Mouse (Mus musculus) intestine, embryonic 14.5 days (tissue): ENCODE results near the gene Slc30a1. TPM values are rescaled to one million over a fixed set of nuclear protein-coding genes. Genes with fewer than 3 reads are reported as not detected.

Source experiments
- ATAC-seq: fragments of 200-750 bp; cut with Nextera tagmentation; replicated peaks from 2 replicates; pipeline ENCODE4 v1.8.0; 2017; ENCODE audit warnings: low read depth, moderate number of reproducible peaks, moderate TSS enrichment, moderate library complexity; ENCODE audit not compliant: low FRiP score, low TSS enrichment
- DNase-seq: peaks from one replicate; pipeline ENCODE4 v3.0.0-alpha.2; 2018; ENCODE audit warnings: low spot score
- H3K27ac ChIP-seq: fragments of 300-500 bp; sonication (generic); 2 replicates; pipeline ENCODE4 v1.5.1; 2014; ENCODE audit warnings: low read depth, mild to moderate bottlenecking, control low read depth
- H3K27me3 ChIP-seq: fragments of 300-500 bp; sonication (generic); replicated peaks from 2 replicates; pipeline ENCODE4 v1.6.1; 2014; ENCODE audit warnings: low read length, control low read depth; ENCODE audit not compliant: control insufficient read depth, insufficient read depth
- H3K36me3 ChIP-seq: fragments of 300-500 bp; sonication (generic); 2 replicates; pipeline ENCODE4 v1.6.1; 2014; ENCODE audit warnings: low read length, control low read depth; ENCODE audit not compliant: control insufficient read depth, insufficient read depth
- H3K4me1 ChIP-seq: fragments of 300-500 bp; sonication (generic); replicated peaks from 2 replicates; pipeline ENCODE4 v1.6.1; 2014; ENCODE audit warnings: low read length, control low read depth, mixed read lengths; ENCODE audit not compliant: control insufficient read depth, insufficient read depth
- H3K4me2 ChIP-seq: fragments of 300-500 bp; sonication (generic); 2 replicates; pipeline ENCODE4 v1.6.1; 2014; ENCODE audit warnings: low read length
- H3K4me3 ChIP-seq: fragments of 300-500 bp; sonication (generic); 2 replicates; pipeline ENCODE4 v1.5.1; 2014; ENCODE audit warnings: low read depth, low read length, control low read depth, mixed read lengths
- H3K9ac ChIP-seq: fragments of 300-500 bp; sonication (generic); 2 replicates; pipeline ENCODE4 v1.6.1; 2014; ENCODE audit warnings: mild to moderate bottlenecking, low read length
- H3K9me3 ChIP-seq: fragments of 300-500 bp; sonication (generic); 2 replicates; pipeline ENCODE4 v1.6.1; 2016; ENCODE audit warnings: low read length, control low read depth; ENCODE audit not compliant: control insufficient read depth
- WGBS: fragments of 180-500 bp; shearing (Covaris S2); extraction: QIAGEN DNeasy Blood & Tissue Kit; methylation state at CpG from one replicate; pipeline ENCODE4 v1.1.7; 2014; 5-methylcytosine and 5-hydroxymethylcytosine counted together
- polyA plus RNA-seq: library from polyadenylated mRNA; unstranded; fragments of >200 nt; fragmentation: Nextera tagmentation; extraction: Ambion mirVana; gene quantifications from 2 replicates; pipeline ENCODE4 v1.2.1, GENCODE M21; 2014

Slc30a1 gene
- polyA plus RNA-seq, 1 experiment from 2014 or later: 2.0 TPM

DNA sequence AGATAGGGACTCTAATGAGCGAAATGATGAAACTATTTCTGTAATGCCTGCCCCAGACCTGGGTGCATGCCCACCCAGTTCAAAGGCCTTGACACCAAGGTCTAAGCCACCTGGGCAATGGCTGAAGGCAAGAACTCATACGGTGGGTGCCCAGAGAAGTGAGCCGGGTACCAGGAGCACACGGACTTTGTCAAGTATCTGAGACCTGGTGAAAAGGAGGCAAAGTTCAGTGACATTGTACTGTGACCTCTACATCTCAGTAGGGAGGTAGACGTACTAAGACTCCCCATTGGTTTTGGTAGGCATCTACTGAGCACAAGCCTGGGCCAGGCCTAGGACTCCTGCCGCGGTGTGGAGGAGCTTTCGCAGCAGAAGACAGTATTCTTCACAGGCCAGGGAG lies 38.8 kb downstream of the Slc30a1 start:
- no peak for ATAC-seq
- Histone ChIP-seq H3K4me1 (no peaks in the 10 kb centered on the region), H3K9ac (no peak overlapping the region), H3K27me3 (no peaks in the 10 kb centered on the region), H3K4me3 (no peak overlapping the region), H3K4me2 (no peak overlapping the region), H3K27ac (no peak overlapping the region), H3K36me3 (no peaks in the 10 kb centered on the region), H3K9me3 (no peaks in the 10 kb centered on the region)
- WGBS: 91% methylated on average over 8 of the region's 8 CpGs
- no peak for DNase-seq

DNA sequence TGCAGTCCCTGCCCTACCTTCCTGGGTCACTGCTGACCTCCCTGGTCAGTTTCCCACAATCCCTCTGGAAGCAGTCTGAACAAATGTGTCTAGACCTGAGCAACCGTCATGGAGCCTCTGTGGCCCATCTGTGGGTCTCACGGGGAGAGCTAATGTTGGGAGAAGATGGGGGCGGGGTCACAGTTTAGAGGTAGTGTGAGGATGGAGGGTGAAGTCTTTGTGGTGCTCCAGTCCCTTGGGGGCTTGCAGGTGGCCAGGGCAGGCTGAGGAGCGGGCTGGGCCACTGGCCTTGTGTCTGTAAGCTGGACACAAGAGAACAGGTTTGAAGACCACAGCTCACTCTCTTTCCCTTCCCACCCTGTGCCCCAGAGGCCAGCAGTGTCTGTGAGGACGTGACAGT lies 39.2 kb downstream of the Slc30a1 start:
- Histone ChIP-seq H3K27ac (no peak overlapping the region), H3K4me3 (no peak overlapping the region), H3K27me3 (no peaks in the 10 kb centered on the region), H3K9me3 (no peaks in the 10 kb centered on the region), H3K4me1 (no peaks in the 10 kb centered on the region), H3K36me3 (no peaks in the 10 kb centered on the region), H3K4me2 (no peak overlapping the region), H3K9ac (no peak overlapping the region)
- WGBS: 81% methylated on average over 5 of the region's 5 CpGs
- DNase-seq: no peak
- ATAC-seq: no peak

DNA sequence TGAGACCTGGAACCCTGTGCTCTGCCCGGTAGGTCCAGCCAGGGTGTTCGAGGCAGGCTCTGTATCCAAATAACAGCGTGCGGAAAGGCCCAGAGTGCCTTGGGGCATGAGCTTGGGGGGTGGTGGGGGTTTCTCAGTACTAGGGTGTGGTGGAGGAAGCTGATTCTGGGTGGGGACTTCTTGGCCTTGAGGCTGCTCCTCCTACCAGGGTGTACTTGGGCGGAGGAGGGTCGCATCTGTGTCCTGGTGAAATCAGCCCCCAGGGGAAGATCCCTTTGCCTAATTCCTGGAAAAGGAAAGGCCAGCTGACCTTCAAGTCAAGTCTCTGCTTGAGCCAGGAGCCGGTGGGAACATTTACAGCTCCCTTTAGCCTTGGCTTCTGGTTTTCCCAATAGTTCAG lies 39.7 kb downstream of the Slc30a1 start:
- no peak for ATAC-seq
- WGBS: 75% methylated on average over 7 of the region's 7 CpGs
- Histone ChIP-seq H3K27me3 (no peaks in the 10 kb centered on the region), H3K4me2 (no peak overlapping the region), H3K9me3 (no peaks in the 10 kb centered on the region), H3K36me3 (no peaks in the 10 kb centered on the region), H3K4me1 (no peaks in the 10 kb centered on the region), H3K27ac (no peak overlapping the region), H3K4me3 (no peak overlapping the region), H3K9ac (no peak overlapping the region)
- no peak for DNase-seq

DNA sequence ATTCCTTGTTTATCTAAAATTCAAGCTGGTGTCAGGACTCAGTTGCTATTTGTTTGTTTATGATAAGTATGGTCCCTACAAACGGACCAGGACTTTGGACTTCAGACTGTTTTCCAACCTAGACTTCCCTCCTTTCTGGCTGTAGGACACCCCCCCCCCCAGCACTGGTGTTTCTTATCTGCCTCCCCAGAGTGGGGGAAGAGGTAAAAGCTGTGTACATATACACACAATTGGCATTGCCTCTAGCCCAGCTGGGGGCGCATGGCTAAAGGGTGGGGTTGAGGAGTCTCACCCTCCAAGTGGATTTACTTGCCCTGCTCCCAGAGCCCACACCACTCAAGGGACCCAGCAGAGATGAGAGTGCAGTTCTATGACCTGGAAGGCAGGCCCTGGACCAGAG lies 40.3 kb downstream of the Slc30a1 start:
- WGBS: 57% methylated on average over 2 of the region's 2 CpGs
- DNase-seq (no peak), ATAC-seq (no peak)
- H3K27me3 ChIP-seq: no peaks in the 10 kb centered on the region
- no peak overlapping the region for H3K4me3 ChIP-seq
- H3K36me3 ChIP-seq: no peaks in the 10 kb centered on the region
- H3K9ac ChIP-seq: no peak overlapping the region
- no peaks in the 10 kb centered on the region for H3K4me1 ChIP-seq
- H3K9me3 ChIP-seq: no peaks in the 10 kb centered on the region
- H3K27ac ChIP-seq: no peak overlapping the region
- no peak overlapping the region for H3K4me2 ChIP-seq

DNA sequence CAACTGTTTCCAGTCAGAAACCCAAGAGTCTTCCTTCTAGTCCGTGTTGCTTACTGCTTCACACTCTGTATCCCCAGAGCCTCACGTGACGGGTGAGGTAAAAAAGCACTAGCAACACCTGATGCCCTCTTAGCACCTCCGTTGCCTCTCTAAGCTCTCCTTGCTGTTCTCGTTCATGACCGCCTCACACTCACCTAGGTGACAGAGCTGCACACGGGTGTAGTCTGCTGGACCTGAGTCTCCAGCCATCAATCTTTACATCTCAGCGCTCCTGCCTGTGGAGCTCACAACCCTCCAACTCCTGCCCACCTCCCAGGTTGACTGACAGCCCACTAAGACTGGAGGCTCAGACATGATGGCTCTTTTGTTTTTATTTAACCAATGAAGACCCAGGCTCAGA lies 41.2 kb downstream of the Slc30a1 start:
- no peak for ATAC-seq
- no peaks in the 10 kb centered on the region for H3K27me3 ChIP-seq

DNA sequence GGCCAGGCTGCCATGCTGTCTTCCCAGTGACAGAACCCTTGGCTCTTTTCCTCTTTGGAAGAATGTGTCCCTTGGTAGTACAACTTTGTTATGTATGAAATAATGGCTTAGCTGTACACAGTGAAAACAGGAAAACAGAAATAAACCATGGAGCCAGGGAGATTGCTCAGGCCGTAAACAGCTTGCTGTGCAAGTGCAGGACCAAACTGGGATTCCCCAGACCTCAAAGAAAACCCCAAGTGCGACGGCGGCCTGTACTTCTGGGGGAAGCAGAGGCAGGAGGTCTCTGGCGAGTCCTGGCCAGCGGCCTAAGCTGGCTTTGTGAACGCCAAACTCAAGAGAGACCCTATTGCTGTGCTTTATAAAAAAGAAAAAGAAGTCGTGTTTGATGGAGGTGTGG lies 42.0 kb downstream of the Slc30a1 start:
- H3K27ac ChIP-seq: no peak overlapping the region
- no peaks in the 10 kb centered on the region for H3K27me3 ChIP-seq
- no peaks in the 10 kb centered on the region for H3K36me3 ChIP-seq
- no peaks in the 10 kb centered on the region for H3K4me1 ChIP-seq
- no peak overlapping the region for H3K9ac ChIP-seq
- ATAC-seq (no peak), DNase-seq (no peak)
- H3K4me3 ChIP-seq: no peak overlapping the region
- no peak overlapping the region for H3K4me2 ChIP-seq
- WGBS: 78% methylated on average over 8 of the region's 8 CpGs
- no peaks in the 10 kb centered on the region for H3K9me3 ChIP-seq

More for the DNA sequence above, 41.2 kb downstream of the Slc30a1 start:
- Histone ChIP-seq H3K36me3 (no peaks in the 10 kb centered on the region), H3K4me3 (no peak overlapping the region), H3K9ac (no peak overlapping the region), H3K27ac (no peak overlapping the region), H3K9me3 (no peaks in the 10 kb centered on the region), H3K4me2 (no peak overlapping the region), H3K4me1 (no peaks in the 10 kb centered on the region)
- 82% methylated on average over 8 of the region's 8 CpGs for WGBS
- no peak for DNase-seq

DNA sequence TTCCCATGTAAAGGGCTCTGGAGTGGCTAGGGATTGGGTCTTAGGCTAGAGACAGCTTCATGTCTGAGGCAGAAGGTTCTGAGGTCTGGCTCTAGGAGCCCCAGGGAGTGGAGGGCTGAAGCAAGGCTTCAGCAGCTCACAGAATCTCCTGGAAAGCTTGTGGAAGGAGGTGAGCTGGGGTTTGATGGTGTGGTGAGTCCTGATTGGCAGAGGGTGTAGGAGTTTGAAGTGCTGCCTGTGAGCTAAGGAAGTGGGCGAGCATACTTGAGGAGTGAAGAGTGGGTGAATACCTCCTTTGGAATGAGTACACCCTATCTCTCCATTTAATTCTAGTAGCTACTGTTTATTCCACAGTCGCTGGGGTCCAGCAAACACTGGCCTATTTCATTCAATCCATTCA lies 44.0 kb downstream of the Slc30a1 start:
- no peak for ATAC-seq
- H3K27me3 ChIP-seq: no peaks in the 10 kb centered on the region
- H3K27ac ChIP-seq: no peak overlapping the region
- 58% methylated on average over 2 of the region's 2 CpGs for WGBS
- H3K36me3 ChIP-seq: no peaks in the 10 kb centered on the region
- H3K4me2 ChIP-seq: no peak overlapping the region
- no peak overlapping the region for H3K4me3 ChIP-seq
- H3K9me3 ChIP-seq: no peaks in the 10 kb centered on the region
- H3K9ac ChIP-seq: no peak overlapping the region
- H3K4me1 ChIP-seq: no peaks in the 10 kb centered on the region
- DNase-seq: no peak

DNA sequence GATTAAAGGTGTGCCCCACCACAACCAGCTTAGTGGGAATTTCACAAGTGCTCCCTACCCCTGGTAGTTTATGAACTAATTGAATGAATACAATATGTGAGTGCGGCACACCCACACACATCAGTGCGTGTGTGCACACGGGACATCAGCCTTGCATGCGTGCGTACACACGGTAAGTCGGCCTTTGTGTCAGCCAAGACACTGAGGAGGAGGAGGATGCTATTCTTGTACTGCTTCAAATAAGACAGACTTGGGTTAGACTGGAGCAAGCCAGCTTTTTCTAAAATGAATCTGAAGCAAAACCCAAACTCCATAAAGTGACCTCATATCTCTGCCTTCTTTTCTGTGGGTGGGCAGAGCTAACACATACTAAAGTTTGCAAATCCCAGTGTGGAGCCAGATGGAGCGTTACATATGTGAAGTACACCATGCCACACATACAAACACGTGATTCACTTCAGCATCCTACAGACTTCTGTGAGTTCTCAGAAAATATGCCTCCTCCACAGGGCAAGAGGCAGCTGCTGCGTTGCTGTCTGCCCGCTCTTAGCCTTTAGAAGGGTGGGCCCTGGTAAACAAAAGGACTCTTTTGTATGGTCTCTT lies 46.3 kb downstream of the Slc30a1 start:
- H3K4me3 ChIP-seq: no peak overlapping the region
- ATAC-seq (no peak), DNase-seq (no peak)
- H3K27me3 ChIP-seq: no peaks in the 10 kb centered on the region
- no peaks in the 10 kb centered on the region for H3K4me1 ChIP-seq
- no peaks in the 10 kb centered on the region for H3K9me3 ChIP-seq
- H3K36me3 ChIP-seq: no peaks in the 10 kb centered on the region
- H3K27ac ChIP-seq: no peak overlapping the region
- H3K4me2 ChIP-seq: no peak overlapping the region
- no peak overlapping the region for H3K9ac ChIP-seq
- 84% methylated on average over 11 of the region's 11 CpGs for WGBS

DNA sequence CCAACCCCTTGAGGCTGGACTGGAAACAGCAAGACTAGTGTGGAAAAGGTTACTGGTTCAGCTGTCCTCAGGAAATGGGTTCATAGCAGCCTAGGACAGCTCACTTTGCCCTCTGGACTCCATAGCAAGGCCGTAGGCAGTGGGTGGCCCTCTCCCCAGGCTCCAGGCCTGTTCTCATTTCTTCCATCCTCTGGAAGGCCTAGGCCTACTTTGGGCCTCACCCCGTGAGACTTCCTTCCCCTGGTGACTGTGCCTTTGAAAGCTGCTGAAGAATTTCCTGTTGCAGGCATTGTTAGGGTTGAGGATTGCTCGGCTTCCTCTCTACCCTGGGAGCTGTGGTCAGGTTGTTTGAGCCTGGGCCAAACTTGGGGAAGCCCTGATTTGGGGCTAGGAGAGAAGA lies 48.5 kb downstream of the Slc30a1 start:
- no peak overlapping the region for H3K27ac ChIP-seq
- 60% methylated on average over 3 of the region's 3 CpGs for WGBS
- DNase-seq (no peak), ATAC-seq (no peak)
- no peaks in the 10 kb centered on the region for H3K27me3 ChIP-seq
- no peaks in the 10 kb centered on the region for H3K4me1 ChIP-seq
- no peak overlapping the region for H3K4me3 ChIP-seq
- H3K9ac ChIP-seq: no peak overlapping the region
- H3K9me3 ChIP-seq: no peaks in the 10 kb centered on the region
- H3K36me3 ChIP-seq: no peaks in the 10 kb centered on the region
- H3K4me2 ChIP-seq: no peak overlapping the region
